Mouse (Mus musculus): Measurements from ENCODE around the gene Trpc1. TPM values are rescaled to one million over a fixed set of nuclear protein-coding genes. Genes with fewer than 3 reads are reported as not detected.

Trpc1 gene
- total RNA-seq (2014; rRNA removed) (22.9 and 23.2 TPM in 2 replicates), polyA plus RNA-seq (2015; fragmentation: Nextera tagmentation; extraction: Ambion mirVana) (8.8 and 9.6 TPM in 2 replicates)

DNA sequence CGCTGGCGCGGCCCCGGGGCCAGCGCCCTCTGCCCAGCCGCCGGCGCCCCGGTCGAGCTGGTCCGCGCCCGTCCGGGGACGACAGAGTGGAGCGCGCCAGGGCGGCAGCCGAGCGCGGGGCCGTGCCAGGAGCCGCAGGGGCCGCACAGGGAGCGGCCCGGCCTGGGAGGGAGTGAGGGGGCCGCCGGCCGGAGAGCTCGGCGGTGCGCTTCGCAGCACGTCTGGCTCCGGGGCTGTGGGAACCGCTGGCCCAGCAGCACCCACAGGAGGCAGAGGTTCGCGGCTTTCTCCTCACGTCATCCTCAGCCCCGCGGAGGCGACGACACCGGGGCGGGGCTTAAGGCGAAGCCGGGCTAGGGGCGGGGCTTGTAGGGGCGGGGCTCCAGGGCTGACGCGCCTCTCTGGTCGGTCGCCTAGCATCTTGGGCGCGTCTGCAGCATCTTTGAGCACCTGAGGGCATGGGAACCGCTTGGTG is at the start of gene Trpc1:
Gene Trpc1, minus strand, starts transcription at position 339 of the 475 bp plus-strand sequence.
- Histone ChIP-seq H3K36me3 (ENCODE audit: insufficient read depth, low read length) (no peaks in the 10 kb centered on the region), H3K27me3 (ENCODE audit: insufficient read depth, low read length) (no peaks in the 10 kb centered on the region), H3K9me3 (ENCODE audit: low read length) (no peaks in the 10 kb centered on the region), H3K9ac (replicated peaks; ENCODE audit: low read length) (peak within 1 kb of the TSS; percentile 95), H3K4me1 (ENCODE audit: insufficient read depth, low read length) (peaks cover 6% of the 10 kb centered on the region; the same call in 1 of the 2 replicates), H3K4me3 (ENCODE audit: low read length) (peak within 1 kb of the TSS; percentile 99), H3K4me2 (ENCODE audit: low read depth, low read length) (peak within 1 kb of the TSS; percentile 69), H3K27ac (peak within 1 kb of the TSS; percentile 83)
- no peak; the same call in 1 of the 2 replicates for TF ChIP-seq CTCF (IDR thresholded peaks at IDR 0.05; ENCODE audit: low read depth)
- WGBS = under 1% methylated on average over 46 of the region's 56 CpGs
- ATAC-seq (peak; percentile 98), DNase-seq (ENCODE audit: low spot score) (peak; percentile 92)

DNA sequence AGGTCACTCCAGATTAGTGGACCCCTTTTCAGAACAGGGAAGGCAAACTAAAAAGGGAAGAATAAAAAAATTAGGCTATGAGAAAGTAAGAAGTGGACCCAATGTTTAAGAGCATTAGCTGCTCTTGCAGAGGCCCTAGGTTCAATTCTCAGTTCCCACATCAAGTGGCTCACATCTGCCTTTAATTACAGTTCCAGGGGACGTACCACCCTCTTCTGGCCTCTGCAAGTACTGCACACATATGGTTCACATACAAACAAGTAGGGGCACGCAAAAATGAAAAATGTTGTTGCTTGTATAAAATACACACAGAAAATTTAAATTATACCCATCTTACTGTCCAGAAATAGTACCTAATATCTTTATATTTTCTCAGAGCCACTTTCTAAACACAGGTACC is 46.1 kb upstream of the Trpc1 start:
- TF ChIP-seq CTCF (IDR thresholded peaks at IDR 0.05; ENCODE audit: low read depth) = no peak
- Histone ChIP-seq H3K27ac (no peak overlapping the region), H3K27me3 (ENCODE audit: insufficient read depth, low read length) (no peaks in the 10 kb centered on the region), H3K4me1 (ENCODE audit: insufficient read depth, low read length) (no peaks in the 10 kb centered on the region), H3K4me2 (ENCODE audit: low read depth, low read length) (no peak overlapping the region), H3K9ac (replicated peaks; ENCODE audit: low read length) (no peak overlapping the region), H3K9me3 (ENCODE audit: low read length) (no peaks in the 10 kb centered on the region), H3K36me3 (ENCODE audit: insufficient read depth, low read length) (no peaks in the 10 kb centered on the region), H3K4me3 (ENCODE audit: low read length) (no peak overlapping the region)
- no peak for ATAC-seq
- WGBS = 98% methylated on average over 2 of the region's 2 CpGs
- DNase-seq (ENCODE audit: low spot score) = no peak

DNA sequence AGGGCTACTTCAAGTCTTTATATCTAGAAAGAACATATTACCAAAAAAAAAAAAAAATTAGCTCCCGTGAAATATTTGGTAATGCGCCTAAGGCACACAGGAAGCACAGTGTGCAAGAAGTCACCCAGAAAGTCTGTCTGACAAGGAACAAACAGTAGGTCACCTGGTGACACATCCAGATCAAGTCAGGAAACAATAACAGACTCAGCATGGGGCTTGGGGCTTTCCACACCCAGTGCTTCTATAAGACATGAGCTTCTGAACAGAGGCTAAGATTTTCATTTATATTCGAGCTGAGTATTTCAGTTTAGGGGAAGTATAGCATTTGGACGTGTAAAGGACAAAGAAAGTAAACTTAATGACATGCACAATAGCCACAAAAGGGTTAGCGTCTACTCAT is 45.7 kb upstream of the Trpc1 start:
- 42% methylated on average over 5 of the region's 5 CpGs for WGBS
- H3K36me3 ChIP-seq (ENCODE audit: insufficient read depth, low read length) = no peaks in the 10 kb centered on the region
- DNase-seq (ENCODE audit: low spot score) (no peak), ATAC-seq (no peak)
- H3K4me2 ChIP-seq (ENCODE audit: low read depth, low read length) = no peak overlapping the region
- no peak overlapping the region for H3K27ac ChIP-seq
- no peaks in the 10 kb centered on the region for H3K27me3 ChIP-seq (ENCODE audit: insufficient read depth, low read length)
- no peaks in the 10 kb centered on the region for H3K4me1 ChIP-seq (ENCODE audit: insufficient read depth, low read length)
- H3K9ac ChIP-seq (replicated peaks; ENCODE audit: low read length) = no peak overlapping the region
- H3K9me3 ChIP-seq (ENCODE audit: low read length) = no peaks in the 10 kb centered on the region
- H3K4me3 ChIP-seq (ENCODE audit: low read length) = no peak overlapping the region
- TF ChIP-seq CTCF (IDR thresholded peaks at IDR 0.05; ENCODE audit: low read depth) = no peak

DNA sequence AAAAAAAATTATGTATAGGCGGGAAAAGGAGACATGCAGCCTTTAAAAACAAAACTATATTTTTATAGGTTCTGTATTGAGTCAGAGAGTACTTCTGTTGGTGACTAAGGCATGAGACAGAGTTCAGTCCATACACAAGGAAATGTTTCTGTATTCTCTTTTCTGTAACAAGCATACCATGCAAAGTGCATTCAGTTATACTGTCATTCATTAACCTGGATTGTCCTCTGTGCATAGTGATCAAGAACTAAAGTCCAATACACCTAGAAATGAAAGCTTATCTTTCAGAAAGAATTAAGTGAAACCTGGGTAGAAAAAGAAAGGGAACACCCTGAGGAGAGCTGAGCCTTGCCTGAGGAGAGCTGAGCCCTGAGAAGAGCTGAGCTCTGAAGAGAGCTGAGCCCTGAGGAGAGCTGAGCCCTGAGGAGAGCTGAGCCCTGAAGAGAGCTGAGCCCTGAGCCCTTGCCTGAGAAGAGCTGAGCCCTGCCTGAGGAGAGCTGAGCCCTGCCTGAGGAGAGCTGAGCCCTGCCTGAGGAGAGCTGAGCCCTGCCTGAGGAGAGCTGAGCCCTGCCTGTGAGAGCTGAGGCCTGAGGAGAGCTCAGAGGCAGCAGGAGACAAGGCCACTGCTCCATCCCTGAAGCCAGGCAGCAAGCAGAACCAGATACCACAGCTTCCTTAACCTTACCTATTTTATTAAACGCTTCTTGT is 45.1 kb upstream of the Trpc1 start:
- no peak for TF ChIP-seq CTCF (IDR thresholded peaks at IDR 0.05; ENCODE audit: low read depth)
- Histone ChIP-seq H3K4me3 (ENCODE audit: low read length) (no peak overlapping the region), H3K9ac (replicated peaks; ENCODE audit: low read length) (no peak overlapping the region), H3K9me3 (ENCODE audit: low read length) (no peaks in the 10 kb centered on the region), H3K27me3 (ENCODE audit: insufficient read depth, low read length) (no peaks in the 10 kb centered on the region), H3K27ac (no peak overlapping the region), H3K4me1 (ENCODE audit: insufficient read depth, low read length) (no peaks in the 10 kb centered on the region), H3K4me2 (ENCODE audit: low read depth, low read length) (no peak overlapping the region), H3K36me3 (ENCODE audit: insufficient read depth, low read length) (no peaks in the 10 kb centered on the region)
- 85% methylated on average over 2 of the region's 2 CpGs for WGBS
- DNase-seq (ENCODE audit: low spot score) = no peak
- ATAC-seq = no peak

DNA sequence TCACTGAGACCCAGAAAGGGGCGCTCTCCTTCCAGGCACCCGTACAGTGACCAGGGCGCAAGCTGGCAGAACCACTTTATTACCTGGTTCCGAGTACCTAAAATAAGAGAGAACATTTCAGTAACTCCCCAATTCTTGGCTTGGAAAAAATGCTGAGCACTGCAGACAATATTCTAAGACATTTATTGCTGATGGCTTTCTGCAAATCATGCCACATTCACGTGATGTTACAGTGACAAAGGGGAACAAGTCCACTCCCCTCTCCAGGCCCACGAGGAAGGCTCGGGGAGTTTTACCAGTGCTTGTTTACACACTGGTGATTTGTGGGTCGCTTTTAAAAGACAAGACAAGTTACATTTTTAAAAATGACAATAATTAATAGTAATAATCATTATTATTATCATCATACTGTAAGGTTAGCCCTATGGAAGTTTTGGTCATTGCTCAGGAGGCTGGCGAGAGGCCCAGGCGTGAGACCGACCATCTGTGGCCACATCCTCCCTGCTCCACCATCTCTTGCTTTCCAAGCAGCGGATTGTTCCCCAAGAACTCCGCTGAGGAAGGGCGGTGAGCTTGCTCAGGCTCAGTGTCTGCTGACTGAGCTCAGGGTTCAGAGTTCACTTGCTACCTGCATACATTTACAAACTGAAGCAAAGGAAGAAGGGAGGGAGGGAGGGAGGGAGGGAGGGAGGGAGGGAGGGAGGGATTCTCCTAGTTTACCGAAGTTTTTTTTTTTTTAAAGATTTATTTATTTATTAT is 44.0 kb upstream of the Trpc1 start:
- Histone ChIP-seq H3K9me3 (ENCODE audit: low read length) (no peaks in the 10 kb centered on the region), H3K27ac (no peak overlapping the region), H3K4me3 (ENCODE audit: low read length) (no peak overlapping the region), H3K4me1 (ENCODE audit: insufficient read depth, low read length) (no peaks in the 10 kb centered on the region), H3K27me3 (ENCODE audit: insufficient read depth, low read length) (no peaks in the 10 kb centered on the region), H3K4me2 (ENCODE audit: low read depth, low read length) (no peak overlapping the region), H3K36me3 (ENCODE audit: insufficient read depth, low read length) (no peaks in the 10 kb centered on the region), H3K9ac (replicated peaks; ENCODE audit: low read length) (no peak overlapping the region)
- ATAC-seq (no peak), DNase-seq (ENCODE audit: low spot score) (no peak)
- WGBS = 85% methylated on average over 15 of the region's 15 CpGs
- no peak for TF ChIP-seq CTCF (IDR thresholded peaks at IDR 0.05; ENCODE audit: low read depth)

DNA sequence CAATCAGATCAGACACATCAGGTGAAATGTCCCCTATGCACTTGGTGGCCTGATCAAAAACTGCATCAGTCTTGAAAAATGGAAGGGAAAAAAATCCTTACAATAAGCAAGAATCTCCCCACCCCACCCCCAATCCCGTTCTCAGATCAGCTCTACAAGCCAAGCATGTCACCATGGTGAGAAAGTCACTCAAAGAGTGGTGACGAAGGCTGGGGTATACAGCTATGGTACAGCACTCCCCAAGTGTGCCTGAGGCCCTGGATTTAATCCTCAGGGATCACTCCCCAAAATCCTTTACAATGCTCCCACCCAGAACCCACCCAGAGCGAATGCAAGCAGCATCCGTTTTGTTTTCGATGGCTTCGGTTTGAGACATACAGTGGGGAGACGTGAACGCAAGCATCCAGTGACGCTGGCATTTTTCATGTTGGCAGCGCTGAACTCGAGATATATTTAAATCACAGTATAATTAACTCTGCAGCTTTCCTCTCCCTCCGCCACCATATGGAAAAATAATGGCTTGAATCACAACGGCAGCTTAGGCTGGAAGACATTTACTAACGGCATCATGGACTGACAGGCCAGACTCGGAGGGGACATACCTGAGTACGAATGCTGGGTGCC is 34.8 kb upstream of the Trpc1 start:
- TF ChIP-seq CTCF (IDR thresholded peaks at IDR 0.05; ENCODE audit: low read depth) = no peak
- DNase-seq (ENCODE audit: low spot score) (no peak), ATAC-seq (no peak)
- Histone ChIP-seq H3K4me2 (ENCODE audit: low read depth, low read length) (no peak overlapping the region), H3K27me3 (ENCODE audit: insufficient read depth, low read length) (no peaks in the 10 kb centered on the region), H3K4me3 (ENCODE audit: low read length) (no peak overlapping the region), H3K36me3 (ENCODE audit: insufficient read depth, low read length) (no peaks in the 10 kb centered on the region), H3K9ac (replicated peaks; ENCODE audit: low read length) (no peak overlapping the region), H3K9me3 (ENCODE audit: low read length) (no peaks in the 10 kb centered on the region), H3K4me1 (ENCODE audit: insufficient read depth, low read length) (0 out of 2 replicates have a peak, but pooled peaks cover 4% of the 10 kb centered on the region), H3K27ac (no peak overlapping the region)
- WGBS = 75% methylated on average over 16 of the region's 16 CpGs

Measured in hindbrain, postnatal 0 days (tissue).